Mouse (Mus musculus) hindbrain, embryonic 11.5 days (tissue): ENCODE results near the gene Bdnf. TPM values are rescaled to one million over a fixed set of nuclear protein-coding genes. Genes with fewer than 3 reads are reported as not detected.

Source experiments
- ATAC-seq: fragments of 200-750 bp; cut with Nextera tagmentation; 2 replicates; pipeline ENCODE4 v1.8.0; 2017; ENCODE audit warnings: mild to moderate bottlenecking, moderate TSS enrichment, moderate library complexity; ENCODE audit not compliant: low FRiP score
- DNase-seq: peaks from one replicate; pipeline ENCODE4 v3.0.0-alpha.2; 2015; ENCODE audit warnings: low spot score
- H3K27ac ChIP-seq: fragments of 300-500 bp; sonication (generic); 2 replicates; pipeline ENCODE4 v1.5.1; 2014; ENCODE audit warnings: mild to moderate bottlenecking, low read depth, low read length
- H3K27me3 ChIP-seq: fragments of 300-500 bp; sonication (generic); 2 replicates; pipeline ENCODE4 v1.6.1; 2014; ENCODE audit warnings: mild to moderate bottlenecking, low read length, moderate library complexity, mixed read lengths; ENCODE audit not compliant: control insufficient read depth, insufficient read depth
- H3K36me3 ChIP-seq: fragments of 300-500 bp; sonication (generic); 2 replicates; pipeline ENCODE4 v1.6.1; 2014; ENCODE audit warnings: mild to moderate bottlenecking, low read length, moderate library complexity, mixed read lengths; ENCODE audit not compliant: control insufficient read depth, insufficient read depth
- H3K4me1 ChIP-seq: fragments of 300-500 bp; sonication (generic); replicated peaks from 2 replicates; pipeline ENCODE4 v1.6.1; 2014; ENCODE audit warnings: low read length, mixed read lengths; ENCODE audit not compliant: control insufficient read depth, insufficient read depth
- H3K4me2 ChIP-seq: fragments of 300-500 bp; sonication (generic); replicated peaks from 2 replicates; pipeline ENCODE4 v1.6.1; 2014; ENCODE audit warnings: mild to moderate bottlenecking, low read depth, low read length
- H3K4me3 ChIP-seq: fragments of 300-500 bp; sonication (generic); 2 replicates; pipeline ENCODE4 v1.5.1; 2014; ENCODE audit warnings: low read depth, low read length
- H3K9ac ChIP-seq: fragments of 300-500 bp; sonication (generic); 2 replicates; pipeline ENCODE4 v1.6.1; 2014; ENCODE audit warnings: low read depth, low read length
- H3K9me3 ChIP-seq: fragments of 300-500 bp; sonication (generic); 2 replicates; pipeline ENCODE4 v1.6.1; 2016; ENCODE audit warnings: low read length; ENCODE audit not compliant: control insufficient read depth
- WGBS: fragments of 180-500 bp; shearing (Covaris S2); extraction: QIAGEN DNeasy Blood & Tissue Kit; methylation state at CpG from one replicate; pipeline ENCODE4 v1.1.7; 2014; 5-methylcytosine and 5-hydroxymethylcytosine counted together
- polyA plus RNA-seq: library from polyadenylated mRNA; unstranded; fragments of >200 nt; fragmentation: Nextera tagmentation; extraction: Ambion mirVana; gene quantifications from 2 replicates; pipeline ENCODE4 v1.2.1, GENCODE M21; 2014

Gene Bdnf
- polyA plus RNA-seq, 1 experiment from 2014 or later = 3.0 TPM

GRCm38 (mm10) chr2:109748412-109748811, 73.9 kb downstream of the Bdnf start:
- ATAC-seq (no peak), DNase-seq (no peak)
- Histone ChIP-seq H3K9me3 (no peaks in the 10 kb centered on the region), H3K4me2 (no peak overlapping the region), H3K27ac (no peak overlapping the region), H3K27me3 (no peaks in the 10 kb centered on the region), H3K9ac (no peak overlapping the region), H3K4me1 (no peaks in the 10 kb centered on the region), H3K4me3 (no peak overlapping the region), H3K36me3 (no peaks in the 10 kb centered on the region)

- no peak for ATAC-seq
- no peak overlapping the region for H3K9ac ChIP-seq
- WGBS = 91% methylated on average over 4 of the region's 4 CpGs
- H3K27me3 ChIP-seq = no peaks in the 10 kb centered on the region
- H3K4me1 ChIP-seq = no peaks in the 10 kb centered on the region
- no peak overlapping the region for H3K4me3 ChIP-seq
- no peaks in the 10 kb centered on the region for H3K36me3 ChIP-seq
- no peak for DNase-seq
- no peak overlapping the region for H3K4me2 ChIP-seq
- H3K9me3 ChIP-seq = no peaks in the 10 kb centered on the region
- no peak overlapping the region for H3K27ac ChIP-seq
Observed at GRCm38 (mm10) chr2:109748815-109749214, 74.3 kb downstream of the Bdnf start.

GRCm38 (mm10) chr2:109749964-109750363, 75.5 kb downstream of the Bdnf start:
- no peaks in the 10 kb centered on the region for H3K9me3 ChIP-seq
- no peak overlapping the region for H3K27ac ChIP-seq
- no peaks in the 10 kb centered on the region for H3K36me3 ChIP-seq
- H3K4me1 ChIP-seq = no peaks in the 10 kb centered on the region
- H3K4me3 ChIP-seq = no peak overlapping the region
- H3K27me3 ChIP-seq = no peaks in the 10 kb centered on the region
- no peak overlapping the region for H3K9ac ChIP-seq
- no peak overlapping the region for H3K4me2 ChIP-seq
- DNase-seq (no peak), ATAC-seq (no peak)

GRCm38 (mm10) chr2:109750484-109750883, 76.0 kb downstream of the Bdnf start:
- H3K9ac ChIP-seq = no peak overlapping the region
- H3K36me3 ChIP-seq = no peaks in the 10 kb centered on the region
- DNase-seq (no peak), ATAC-seq (no peak)
- no peaks in the 10 kb centered on the region for H3K4me1 ChIP-seq
- H3K4me3 ChIP-seq = no peak overlapping the region
- no peak overlapping the region for H3K4me2 ChIP-seq
- H3K9me3 ChIP-seq = no peaks in the 10 kb centered on the region
- WGBS = 89% methylated on average over 1 of the region's 1 CpGs
- H3K27ac ChIP-seq = no peak overlapping the region
- H3K27me3 ChIP-seq = no peaks in the 10 kb centered on the region

- Histone ChIP-seq H3K4me3 (no peak overlapping the region), H3K27me3 (no peaks in the 10 kb centered on the region), H3K27ac (no peak overlapping the region), H3K4me2 (no peak overlapping the region), H3K9ac (no peak overlapping the region), H3K9me3 (no peaks in the 10 kb centered on the region), H3K4me1 (no peaks in the 10 kb centered on the region), H3K36me3 (no peaks in the 10 kb centered on the region)
- WGBS = 96% methylated on average over 2 of the region's 2 CpGs
- DNase-seq (no peak), ATAC-seq (no peak)
Observed at GRCm38 (mm10) chr2:109756305-109756704, 81.8 kb downstream of the Bdnf start.

- no peak overlapping the region for H3K4me2 ChIP-seq
- 83% methylated on average over 2 of the region's 2 CpGs for WGBS
Observed at GRCm38 (mm10) chr2:109766772-109767171, 92.3 kb downstream of the Bdnf start.

GRCm38 (mm10) chr2:109768814-109769213, 94.3 kb downstream of the Bdnf start:
- WGBS = 93% methylated on average over 3 of the region's 3 CpGs
- no peaks in the 10 kb centered on the region for H3K36me3 ChIP-seq
- H3K4me1 ChIP-seq = no peaks in the 10 kb centered on the region
- no peak overlapping the region for H3K27ac ChIP-seq
- no peaks in the 10 kb centered on the region for H3K27me3 ChIP-seq
- no peak for DNase-seq
- no peaks in the 10 kb centered on the region for H3K9me3 ChIP-seq
- no peak for ATAC-seq
- H3K4me2 ChIP-seq = no peak overlapping the region
- H3K4me3 ChIP-seq = no peak overlapping the region
- H3K9ac ChIP-seq = no peak overlapping the region

More at GRCm38 (mm10) chr2:109766772-109767171, 92.3 kb downstream of the Bdnf start:
- Histone ChIP-seq H3K27ac (no peak overlapping the region), H3K4me1 (no peaks in the 10 kb centered on the region), H3K36me3 (no peaks in the 10 kb centered on the region), H3K27me3 (no peaks in the 10 kb centered on the region), H3K9ac (no peak overlapping the region), H3K9me3 (no peaks in the 10 kb centered on the region), H3K4me3 (no peak overlapping the region)
- ATAC-seq = no peak
- no peak for DNase-seq

- DNase-seq = no peak
- Histone ChIP-seq H3K4me1 (no peaks in the 10 kb centered on the region), H3K9ac (no peak overlapping the region), H3K27ac (no peak overlapping the region), H3K36me3 (no peaks in the 10 kb centered on the region), H3K4me3 (no peak overlapping the region), H3K27me3 (no peaks in the 10 kb centered on the region), H3K4me2 (no peak overlapping the region), H3K9me3 (no peaks in the 10 kb centered on the region)
- 49% methylated on average over 6 of the region's 6 CpGs for WGBS
- ATAC-seq = no peak
Observed at GRCm38 (mm10) chr2:109776374-109776773, 101.9 kb downstream of the Bdnf start.
